Comparison of ENCODE assay signal across 14 mouse cellular contexts in genomic region chr12:71980746-71981145, GRCm38 (mm10).
A peak's percentile ranks its signal among the peaks of the same experiment; 100 is the strongest.
DNase-seq lines count a peak whose midpoint lies in the region; ATAC-seq and TF ChIP-seq lines count a peak whose summit lies in the region.
"Had no signal": no experiment of that assay in that cellular context is flagged by ENCODE, and none has a peak within 500 bp of the region (broad histone marks: within the 10 kb centered on the region; RNA-seq: fewer than 3 reads in every experiment).

No protein-coding gene starts in this region.

- ATAC-seq in heart, embryonic 13.5 days (ENCODE audit: extremely low read depth, insufficient number of reproducible peaks, low FRiP score, low TSS enrichment): no peak
- ATAC-seq in neural tube, embryonic 13.5 days (ENCODE audit: low read depth): no peak
- no peak for ATAC-seq in neural tube, embryonic 15.5 days (ENCODE audit: low FRiP score)
- peak; percentile 58 for ATAC-seq in forebrain, postnatal 0 days
- ATAC-seq: intestine, postnatal 0 days had no signal

- H3K9me3 ChIP-seq in heart, embryonic 13.5 days: no peaks in the 10 kb centered on the region
- H3K9me3 ChIP-seq in neural tube, embryonic 13.5 days: no peaks in the 10 kb centered on the region
- H3K9me3 ChIP-seq in neural tube, embryonic 15.5 days (replicated peaks): no peaks in the 10 kb centered on the region
- no peaks in the 10 kb centered on the region for H3K9me3 ChIP-seq in forebrain, postnatal 0 days (ENCODE audit: low read length)
- H3K9me3 ChIP-seq: neural tube, embryonic 12.5 days had no signal

- TF ChIP-seq CTCF in forebrain, postnatal 0 days (IDR thresholded peaks at IDR 0.05; ENCODE audit: low read depth): no peak

- intact Hi-C loops in heart, postnatal 25 days (cut with DNase I): loop anchor here (2.0 to 5.0 kb wide), 2 partner anchors 42 to 148 kb away; partner anchors contain the start of gene Daam1

- H3K27me3 ChIP-seq in heart, embryonic 13.5 days (replicated peaks): no peaks in the 10 kb centered on the region
- no peaks in the 10 kb centered on the region for H3K27me3 ChIP-seq in neural tube, embryonic 13.5 days
- no peaks in the 10 kb centered on the region for H3K27me3 ChIP-seq in neural tube, embryonic 15.5 days (replicated peaks)
- no peaks in the 10 kb centered on the region for H3K27me3 ChIP-seq in forebrain, postnatal 0 days (ENCODE audit: insufficient read depth, low read length)
- H3K27me3 ChIP-seq: neural tube, embryonic 12.5 days had no signal

- H3K4me3 ChIP-seq in heart, embryonic 13.5 days: no peak overlapping the region
- H3K4me3 ChIP-seq in neural tube, embryonic 13.5 days: no peak overlapping the region
- H3K4me3 ChIP-seq in neural tube, embryonic 15.5 days (replicated peaks): no peak overlapping the region
- H3K4me3 ChIP-seq in forebrain, postnatal 0 days (ENCODE audit: low read depth, low read length): no peak overlapping the region
- H3K4me3 ChIP-seq: neural tube, embryonic 12.5 days had no signal

- H3K4me2 ChIP-seq in heart, embryonic 13.5 days: no peak overlapping the region
- no peak overlapping the region for H3K4me2 ChIP-seq in neural tube, embryonic 13.5 days
- no peak overlapping the region for H3K4me2 ChIP-seq in neural tube, embryonic 15.5 days
- H3K4me2 ChIP-seq in forebrain, postnatal 0 days (ENCODE audit: low read depth): no peak overlapping the region
- H3K4me2 ChIP-seq: liver, embryonic 11.5 days; neural tube, embryonic 12.5 days had no signal

- no peak for DNase-seq in heart, postnatal 25 days (ENCODE audit: low spot score)
- peak; percentile 87 for DNase-seq in forebrain, postnatal 0 days
- no peak for DNase-seq in spleen, postnatal 10 days (ENCODE audit: low spot score in 2 of 2)
- DNase-seq in cerebellum, adult 9-10 months: no peak
- DNase-seq: adrenal gland, adult 8-10 months; cerebellum, adult 11 months; embryo, embryonic 11 days; right cerebral cortex, adult 18-20 months had no signal

- peaks cover 87% of the 10 kb centered on the region for H3K36me3 ChIP-seq in heart, embryonic 13.5 days
- peaks cover 92% of the 10 kb centered on the region for H3K36me3 ChIP-seq in neural tube, embryonic 13.5 days
- peaks cover 74% of the 10 kb centered on the region for H3K36me3 ChIP-seq in neural tube, embryonic 15.5 days
- H3K36me3 ChIP-seq in forebrain, postnatal 0 days (ENCODE audit: insufficient read depth): peaks cover 52% of the 10 kb centered on the region

- H3K9ac ChIP-seq in heart, embryonic 13.5 days: peak overlapping the region; percentile 4; the same call in 1 of the 2 replicates
- H3K9ac ChIP-seq in neural tube, embryonic 13.5 days: no peak overlapping the region
- no peak overlapping the region for H3K9ac ChIP-seq in neural tube, embryonic 15.5 days (replicated peaks)
- H3K9ac ChIP-seq in forebrain, postnatal 0 days: 0 out of 2 replicates have a peak overlapping the region, but pooled peaks have one; percentile 18
- H3K9ac ChIP-seq: neural tube, embryonic 12.5 days had no signal

- peaks cover 90% of the 10 kb centered on the region for H3K4me1 ChIP-seq in heart, embryonic 13.5 days
- H3K4me1 ChIP-seq in neural tube, embryonic 13.5 days (replicated peaks): no peaks in the 10 kb centered on the region; the same call in 1 of the 2 replicates
- no peaks in the 10 kb centered on the region for H3K4me1 ChIP-seq in neural tube, embryonic 15.5 days
- H3K4me1 ChIP-seq in forebrain, postnatal 0 days (ENCODE audit: insufficient read depth): peaks cover 19% of the 10 kb centered on the region
- H3K4me1 ChIP-seq: neural tube, embryonic 12.5 days had no signal

- H3K27ac ChIP-seq in heart, embryonic 13.5 days (replicated peaks): peak overlapping the region; percentile 94
- peak overlapping the region; percentile 57; the same call in 1 of the 2 replicates for H3K27ac ChIP-seq in neural tube, embryonic 13.5 days (replicated peaks)
- no peak overlapping the region for H3K27ac ChIP-seq in neural tube, embryonic 15.5 days (replicated peaks)
- H3K27ac ChIP-seq in forebrain, postnatal 0 days (ENCODE audit: low read depth, low read length): peak overlapping the region; percentile 84
- H3K27ac ChIP-seq: neural tube, embryonic 12.5 days had no signal

- WGBS in heart, embryonic 13.5 days: 83% methylated on average over 11 of the region's 11 CpGs
- 77% methylated on average over 11 of the region's 11 CpGs for WGBS in neural tube, embryonic 13.5 days
- 68% methylated on average over 11 of the region's 11 CpGs for WGBS in neural tube, embryonic 15.5 days
- 30% methylated on average over 11 of the region's 11 CpGs for WGBS in forebrain, postnatal 0 days

Comparison
In these comparisons a context has a peak if more than half of its experiments do, and no peak if none do; other contexts are left out.
1. H3K9ac ChIP-seq: peak in heart, embryonic 13.5 days (single experiment) and forebrain, postnatal 0 days (single experiment); none in neural tube, embryonic 13.5 days (single experiment) and neural tube, embryonic 15.5 days (single experiment).